Mouse (Mus musculus) neural tube, embryonic 15.5 days (tissue): Measurements from ENCODE around the gene Rfx1. TPM values are rescaled to one million over a fixed set of nuclear protein-coding genes. Genes with fewer than 3 reads are reported as not detected.

Source experiments
- ATAC-seq: fragments of 200-750 bp; cut with Nextera tagmentation; 2 replicates; pipeline ENCODE4 v1.8.0; 2017; ENCODE audit warnings: mild to moderate bottlenecking, moderate TSS enrichment, moderate library complexity; ENCODE audit not compliant: low FRiP score
- H3K27ac ChIP-seq: fragments of 300-500 bp; sonication (generic); replicated peaks from 2 replicates; pipeline ENCODE4 v1.5.1; 2015; ENCODE audit warnings: mild to moderate bottlenecking, inconsistent platforms
- H3K27me3 ChIP-seq: fragments of 300-500 bp; sonication (generic); replicated peaks from 2 replicates; pipeline ENCODE4 v1.6.1; 2015; ENCODE audit warnings: inconsistent platforms
- H3K36me3 ChIP-seq: fragments of 300-500 bp; sonication (generic); 2 replicates; pipeline ENCODE4 v1.6.1; 2015; ENCODE audit warnings: inconsistent platforms
- H3K4me1 ChIP-seq: fragments of 300-500 bp; sonication (generic); 2 replicates; pipeline ENCODE4 v1.6.1; 2015; ENCODE audit warnings: inconsistent platforms
- H3K4me2 ChIP-seq: fragments of 300-500 bp; sonication (generic); 2 replicates; pipeline ENCODE4 v1.6.1; 2015; ENCODE audit warnings: inconsistent platforms, mild to moderate bottlenecking, moderate library complexity
- H3K4me3 ChIP-seq: fragments of 300-500 bp; sonication (generic); replicated peaks from 2 replicates; pipeline ENCODE4 v1.5.1; 2015; ENCODE audit warnings: mild to moderate bottlenecking, inconsistent platforms
- H3K9ac ChIP-seq: fragments of 300-500 bp; sonication (generic); replicated peaks from 2 replicates; pipeline ENCODE4 v1.6.1; 2015; ENCODE audit warnings: mild to moderate bottlenecking, inconsistent platforms
- H3K9me3 ChIP-seq: fragments of 300-500 bp; sonication (generic); replicated peaks from 2 replicates; pipeline ENCODE4 v1.6.1; 2016; ENCODE audit warnings: inconsistent platforms
- WGBS: fragments of 180-500 bp; shearing (Covaris S2); methylation state at CpG from one replicate; pipeline ENCODE4 v1.1.7; 2015; ENCODE audit warnings: mixed read lengths; 5-methylcytosine and 5-hydroxymethylcytosine counted together
- polyA plus RNA-seq: library from polyadenylated mRNA; unstranded; fragments of >200 nt; fragmentation: Nextera tagmentation; extraction: Ambion mirVana; gene quantifications from 2 replicates; pipeline ENCODE4 v1.2.1, GENCODE M21; 2015

Rfx1 gene
- polyA plus RNA-seq, 1 experiment from 2014 or later = 9.5 TPM

DNA sequence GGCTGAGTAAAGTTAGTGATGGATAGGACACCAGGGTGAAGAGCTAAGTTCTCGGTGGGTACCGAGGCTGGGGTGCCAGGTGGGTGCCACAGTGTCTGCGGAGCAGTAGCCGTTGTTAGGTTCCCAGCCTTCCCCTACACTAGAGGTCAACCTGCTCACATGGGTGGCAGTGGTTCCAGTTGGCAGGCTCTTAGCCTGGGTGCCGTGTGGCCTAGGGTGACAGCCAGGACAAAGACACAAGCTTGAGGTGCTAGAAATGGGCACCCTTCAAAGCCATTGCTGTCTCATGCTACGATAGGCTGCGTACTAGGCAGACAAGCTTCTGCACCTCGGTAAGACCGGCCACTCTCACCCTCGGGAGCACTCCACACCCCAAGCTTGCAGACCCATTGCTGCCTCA is 5.7 kb downstream of the Rfx1 start:
- Histone ChIP-seq H3K4me1 (peaks cover 73% of the 10 kb centered on the region), H3K27ac (peak overlapping the region; percentile 73; the same call in 1 of the 2 replicates), H3K4me3 (no peak overlapping the region), H3K27me3 (no peaks in the 10 kb centered on the region), H3K9me3 (no peaks in the 10 kb centered on the region), H3K9ac (no peak overlapping the region), H3K36me3 (peaks cover 11% of the 10 kb centered on the region), H3K4me2 (no peak overlapping the region)
- ATAC-seq = no peak
- WGBS = 88% methylated on average over 10 of the region's 10 CpGs

DNA sequence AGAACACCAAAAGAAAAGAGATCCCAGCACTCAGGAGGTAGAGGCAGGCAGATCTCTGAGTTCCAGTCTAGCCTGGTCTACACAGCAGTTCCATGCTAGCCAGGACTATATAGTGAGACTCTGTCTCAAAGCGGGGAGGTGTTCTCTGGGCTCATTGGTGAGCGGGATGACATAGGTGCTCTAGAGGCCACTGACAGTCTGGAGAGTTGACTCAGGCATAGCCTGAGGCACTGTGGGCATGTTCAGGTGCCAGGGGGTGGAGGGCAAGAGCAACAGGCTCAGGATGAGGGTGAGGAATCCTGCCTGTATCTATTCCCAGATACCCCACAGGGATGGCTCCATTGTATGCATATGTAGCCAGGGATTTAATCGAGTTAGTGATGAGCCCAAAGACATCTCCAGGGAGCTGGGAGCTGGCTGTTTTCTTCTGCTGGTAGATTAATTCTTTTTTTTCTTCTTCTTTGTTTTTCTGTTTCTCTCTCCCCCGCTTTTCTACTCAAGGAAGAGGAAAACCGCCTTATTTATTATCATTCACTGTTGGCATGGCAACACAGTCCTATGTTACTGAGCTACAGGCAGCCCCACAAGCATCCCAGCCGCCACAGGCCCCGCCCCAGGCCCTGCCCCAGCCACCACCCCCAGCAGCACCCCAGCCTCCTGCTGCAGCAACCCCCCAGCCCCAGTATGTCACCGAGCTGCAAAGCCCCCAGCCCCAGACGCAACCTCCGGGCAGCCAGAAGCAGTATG is 6.8 kb downstream of the Rfx1 start:
- H3K4me2 ChIP-seq = peak overlapping the region; percentile 30
- 0 out of 2 replicates have a peak overlapping the region, but pooled peaks have one; percentile 26 for H3K9ac ChIP-seq
- WGBS = 37% methylated on average over 10 of the region's 10 CpGs
- H3K36me3 ChIP-seq = peaks cover 11% of the 10 kb centered on the region
- no peaks in the 10 kb centered on the region for H3K9me3 ChIP-seq
- H3K27me3 ChIP-seq = no peaks in the 10 kb centered on the region
- ATAC-seq = peak; percentile 53; the same call in 1 of the 2 replicates
- H3K4me3 ChIP-seq = no peak overlapping the region
- peaks cover 62% of the 10 kb centered on the region for H3K4me1 ChIP-seq
- peak overlapping the region; percentile 73 for H3K27ac ChIP-seq

- Histone ChIP-seq H3K36me3 (peaks cover 34% of the 10 kb centered on the region), H3K9ac (no peak overlapping the region), H3K4me2 (no peak overlapping the region), H3K27me3 (no peaks in the 10 kb centered on the region), H3K4me3 (no peak overlapping the region), H3K9me3 (no peaks in the 10 kb centered on the region), H3K4me1 (peaks cover 33% of the 10 kb centered on the region), H3K27ac (no peak overlapping the region)
- 91% methylated on average over 1 of the region's 1 CpGs for WGBS
- no peak for ATAC-seq
Measured at GRCm38 (mm10) chr8:84076412-84076811, 9.8 kb downstream of the Rfx1 start.

DNA sequence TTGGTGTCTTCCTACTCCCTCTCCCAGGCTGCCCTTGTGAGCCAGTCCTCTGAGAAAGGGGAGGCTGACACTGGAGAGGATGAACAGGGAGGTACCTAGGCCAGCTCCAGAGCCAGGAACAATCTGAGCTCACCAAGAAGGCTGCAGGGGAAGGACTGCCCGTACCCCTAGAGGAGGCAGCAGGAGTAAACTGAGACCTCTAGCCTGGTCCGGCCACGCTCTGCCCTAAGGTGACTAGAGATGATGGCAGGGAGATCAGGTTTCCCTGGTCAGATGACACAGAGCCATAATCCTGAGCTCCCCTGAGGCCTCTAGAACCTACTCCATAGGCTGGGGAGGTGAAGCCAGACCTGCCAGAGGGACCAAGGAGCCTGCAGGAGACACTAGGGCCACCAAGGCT is 10.2 kb downstream of the Rfx1 start:
- peaks cover 29% of the 10 kb centered on the region for H3K4me1 ChIP-seq
- H3K27me3 ChIP-seq = no peaks in the 10 kb centered on the region
- ATAC-seq = no peak
- no peak overlapping the region for H3K4me2 ChIP-seq
- no peak overlapping the region for H3K4me3 ChIP-seq
- H3K36me3 ChIP-seq = peaks cover 35% of the 10 kb centered on the region
- no peaks in the 10 kb centered on the region for H3K9me3 ChIP-seq
- H3K27ac ChIP-seq = no peak overlapping the region
- WGBS = 81% methylated on average over 3 of the region's 3 CpGs
- no peak overlapping the region for H3K9ac ChIP-seq

DNA sequence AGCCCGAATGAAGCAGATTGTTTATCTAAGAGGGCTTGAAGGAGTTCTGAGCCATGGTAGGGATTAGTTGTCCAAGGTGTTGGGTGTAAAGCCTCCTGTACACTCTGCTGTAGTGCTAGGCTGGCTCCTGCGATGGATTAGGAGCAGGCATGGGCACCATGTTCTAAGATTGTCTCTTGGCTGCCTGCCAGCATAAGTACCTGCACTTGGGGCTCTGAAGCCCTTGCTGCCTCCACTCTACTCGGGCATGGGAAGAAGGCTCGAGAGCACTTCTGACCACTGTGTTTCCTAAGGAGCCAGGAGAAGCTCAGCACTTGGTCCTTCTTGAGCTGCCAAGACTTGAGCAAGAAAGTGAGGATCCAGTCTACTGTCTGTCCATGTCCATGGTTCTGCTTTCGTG is 12.6 kb downstream of the Rfx1 start:
- 92% methylated on average over 5 of the region's 5 CpGs for WGBS
- Histone ChIP-seq H3K27ac (no peak overlapping the region), H3K36me3 (peaks cover 57% of the 10 kb centered on the region), H3K4me3 (no peak overlapping the region), H3K4me1 (peaks cover 9% of the 10 kb centered on the region), H3K9me3 (no peaks in the 10 kb centered on the region), H3K27me3 (no peaks in the 10 kb centered on the region), H3K4me2 (no peak overlapping the region), H3K9ac (no peak overlapping the region)
- ATAC-seq = no peak

- no peak overlapping the region for H3K4me2 ChIP-seq
- H3K36me3 ChIP-seq = peaks cover 82% of the 10 kb centered on the region
- 16% methylated on average over 8 of the region's 8 CpGs for WGBS
- 0 out of 2 replicates have a peak, but pooled peaks have one; percentile 22 for ATAC-seq
- H3K27me3 ChIP-seq = no peaks in the 10 kb centered on the region
- H3K9me3 ChIP-seq = no peaks in the 10 kb centered on the region
- H3K4me1 ChIP-seq = 0 out of 2 replicates have a peak, but pooled peaks cover 9% of the 10 kb centered on the region
- H3K27ac ChIP-seq = no peak overlapping the region
- H3K9ac ChIP-seq = no peak overlapping the region
- H3K4me3 ChIP-seq = no peak overlapping the region
Measured at GRCm38 (mm10) chr8:84083829-84084241, 17.2 kb downstream of the Rfx1 start.

- WGBS = 40% methylated on average over 42 of the region's 42 CpGs
- no peak overlapping the region for H3K4me3 ChIP-seq
- H3K27me3 ChIP-seq = no peaks in the 10 kb centered on the region
- no peaks in the 10 kb centered on the region for H3K9me3 ChIP-seq
- H3K27ac ChIP-seq = no peak overlapping the region
- H3K9ac ChIP-seq = no peak overlapping the region
- 0 out of 2 replicates have a peak, but pooled peaks cover 9% of the 10 kb centered on the region for H3K4me1 ChIP-seq
- H3K4me2 ChIP-seq = no peak overlapping the region
- peaks cover 84% of the 10 kb centered on the region for H3K36me3 ChIP-seq
- ATAC-seq = no peak
Measured at GRCm38 (mm10) chr8:84084341-84085115, 17.9 kb downstream of the Rfx1 start.

- no peak overlapping the region for H3K4me3 ChIP-seq
- 0 out of 2 replicates have a peak, but pooled peaks cover 9% of the 10 kb centered on the region for H3K4me1 ChIP-seq
- H3K9ac ChIP-seq = no peak overlapping the region
- H3K36me3 ChIP-seq = peaks cover 86% of the 10 kb centered on the region
- no peak overlapping the region for H3K4me2 ChIP-seq
- H3K27me3 ChIP-seq = no peaks in the 10 kb centered on the region
- ATAC-seq = no peak
- no peak overlapping the region for H3K27ac ChIP-seq
- WGBS = 90% methylated on average over 7 of the region's 7 CpGs
- no peaks in the 10 kb centered on the region for H3K9me3 ChIP-seq
Measured at GRCm38 (mm10) chr8:84087156-84087555, 20.5 kb downstream of the Rfx1 start.

DNA sequence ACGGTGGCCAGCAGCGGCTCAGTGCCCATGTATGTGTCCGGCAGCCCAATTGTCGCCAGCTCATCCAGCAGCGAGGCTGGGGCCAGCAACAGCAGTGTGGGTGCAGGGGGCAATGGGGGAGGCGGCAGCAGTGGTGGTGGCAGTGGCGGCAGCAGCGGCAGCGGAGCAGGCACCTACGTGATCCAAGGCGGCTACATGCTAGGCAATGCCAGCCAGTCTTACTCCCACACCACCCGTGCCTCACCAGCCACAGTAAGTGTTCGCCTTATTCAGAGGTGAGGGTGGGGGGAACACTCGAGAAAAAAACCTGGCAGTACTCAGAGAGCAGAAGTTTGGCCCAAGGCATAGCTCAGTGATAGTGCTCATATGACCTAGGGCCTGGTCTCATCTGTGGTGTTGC is 21.2 kb downstream of the Rfx1 start:
- H3K9ac ChIP-seq = no peak overlapping the region
- peaks cover 86% of the 10 kb centered on the region for H3K36me3 ChIP-seq
- H3K4me3 ChIP-seq = no peak overlapping the region
- 94% methylated on average over 14 of the region's 14 CpGs for WGBS
- no peak for ATAC-seq
- H3K4me2 ChIP-seq = no peak overlapping the region
- 0 out of 2 replicates have a peak, but pooled peaks cover 9% of the 10 kb centered on the region for H3K4me1 ChIP-seq
- no peaks in the 10 kb centered on the region for H3K27me3 ChIP-seq
- no peak overlapping the region for H3K27ac ChIP-seq
- H3K9me3 ChIP-seq = no peaks in the 10 kb centered on the region

GRCm38 (mm10) chr8:84089277-84089676 is 22.6 kb downstream of the Rfx1 start:
- no peak for ATAC-seq

DNA sequence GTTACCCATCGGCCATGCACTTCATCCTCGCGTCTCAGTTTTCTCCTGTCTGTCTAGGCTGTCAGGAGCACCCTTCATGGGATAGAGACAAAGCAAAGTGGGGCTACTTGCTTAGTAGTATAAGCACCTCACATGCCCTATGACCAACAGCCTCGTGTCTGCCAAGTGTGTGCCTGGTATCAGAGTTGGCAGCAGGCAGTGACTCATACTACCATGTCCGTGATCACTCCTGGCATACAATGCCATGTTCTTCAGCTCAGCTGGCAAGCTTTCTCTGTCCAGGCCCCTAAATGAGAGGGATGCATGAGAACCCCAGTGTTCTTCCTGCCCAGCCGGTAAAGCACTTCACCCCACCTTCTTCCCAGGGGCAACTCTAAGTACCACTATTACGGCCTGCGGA is 24.0 kb downstream of the Rfx1 start:
- 90% methylated on average over 8 of the region's 8 CpGs for WGBS

More at GRCm38 (mm10) chr8:84089277-84089676, 22.6 kb downstream of the Rfx1 start:
- H3K4me3 ChIP-seq = no peak overlapping the region
- 0 out of 2 replicates have a peak, but pooled peaks cover 5% of the 10 kb centered on the region for H3K4me1 ChIP-seq
- peaks cover 86% of the 10 kb centered on the region for H3K36me3 ChIP-seq
- H3K27ac ChIP-seq = no peak overlapping the region
- WGBS = 86% methylated on average over 9 of the region's 9 CpGs
- no peaks in the 10 kb centered on the region for H3K9me3 ChIP-seq
- no peaks in the 10 kb centered on the region for H3K27me3 ChIP-seq
- no peak overlapping the region for H3K9ac ChIP-seq
- H3K4me2 ChIP-seq = no peak overlapping the region

More for the DNA sequence above, 24.0 kb downstream of the Rfx1 start:
- H3K27ac ChIP-seq = no peak overlapping the region
- no peak overlapping the region for H3K4me3 ChIP-seq
- no peaks in the 10 kb centered on the region for H3K4me1 ChIP-seq
- peaks cover 92% of the 10 kb centered on the region for H3K36me3 ChIP-seq
- no peaks in the 10 kb centered on the region for H3K9me3 ChIP-seq
- H3K27me3 ChIP-seq = no peaks in the 10 kb centered on the region
- ATAC-seq = no peak
- no peak overlapping the region for H3K4me2 ChIP-seq
- no peak overlapping the region for H3K9ac ChIP-seq
